8 mouse cellular contexts compared by ENCODE assay signal in the genomic region with DNA sequence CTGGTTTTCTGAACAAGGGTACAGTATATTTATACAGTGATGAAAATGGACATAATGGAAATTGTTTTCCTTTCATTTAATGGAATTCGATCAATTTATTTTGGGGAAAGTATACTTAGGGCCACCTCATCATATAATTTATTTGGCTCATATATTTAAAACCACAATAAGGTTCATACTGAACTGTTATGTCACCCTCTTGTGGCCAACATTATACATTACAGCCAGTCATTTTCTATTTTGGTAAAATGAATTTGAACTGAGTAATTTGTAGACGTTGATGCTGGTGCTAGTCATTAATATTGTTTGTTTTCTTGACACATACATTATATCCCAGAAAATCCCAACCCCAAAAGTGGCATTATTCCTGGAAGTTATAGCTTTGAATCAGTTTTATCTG. TPM values are rescaled to one million over a fixed set of nuclear protein-coding genes. Genes with fewer than 3 reads are reported as not detected.
A peak's percentile ranks its signal among the peaks of the same experiment; 100 is the strongest.
DNase-seq lines count a peak whose midpoint lies in the region; ATAC-seq and TF ChIP-seq lines count a peak whose summit lies in the region.

No protein-coding gene starts in this region.

- H3K4me2 ChIP-seq in limb, embryonic 14.5 days (replicated peaks; ENCODE audit: low read depth, low read length, severe bottlenecking) = no peak overlapping the region

- no peak overlapping the region for H3K27ac ChIP-seq in cerebellum, adult 2 months (ENCODE audit: insufficient read depth, low read length)
- no peak overlapping the region for H3K27ac ChIP-seq in limb, embryonic 14.5 days (replicated peaks; ENCODE audit: low read depth, low read length)
- no peak overlapping the region for H3K27ac ChIP-seq in limb, embryonic 10.5 days

- 31% methylated on average over 2 of the region's 2 CpGs for WGBS in cerebellum, adult 2 months
- 51% methylated on average over 2 of the region's 2 CpGs for WGBS in limb, embryonic 14.5 days
- 67% methylated on average over 2 of the region's 2 CpGs for WGBS in limb, embryonic 10.5 days

- ATAC-seq in limb, embryonic 14.5 days (ENCODE audit: low FRiP score, low read depth) = no peak

- intact Hi-C loops in heart, postnatal 36 days (cut with DNase I) = loop anchor here (5.0 kb wide), 1 partner anchor 318 kb away; no protein-coding TSS in a partner anchor

- H3K4me3 ChIP-seq in cerebellum, adult 2 months (replicated peaks; ENCODE audit: insufficient read depth, low read depth, low read length) = no peak overlapping the region
- no peak overlapping the region for H3K4me3 ChIP-seq in limb, embryonic 14.5 days (replicated peaks; ENCODE audit: low read length)
- no peak overlapping the region for H3K4me3 ChIP-seq in limb, embryonic 10.5 days

- TF ChIP-seq CTCF in cerebellum, adult 2 months (IDR thresholded peaks at IDR 0.05; ENCODE audit: borderline replicate concordance, insufficient read depth, low read depth, low read length) = peak; percentile 24

- H3K27me3 ChIP-seq in cerebellum, adult 2 months (ENCODE audit: control insufficient read depth, insufficient read depth, low read length) = no peaks in the 10 kb centered on the region
- H3K27me3 ChIP-seq in limb, embryonic 14.5 days (ENCODE audit: control insufficient read depth, insufficient read depth, low read length) = no peaks in the 10 kb centered on the region
- no peaks in the 10 kb centered on the region for H3K27me3 ChIP-seq in limb, embryonic 10.5 days (ENCODE audit: low read depth, poor library complexity, severe bottlenecking)

- no peak overlapping the region for H3K9ac ChIP-seq in limb, embryonic 14.5 days (ENCODE audit: low read depth, low read length, severe bottlenecking)

- no peaks in the 10 kb centered on the region for H3K4me1 ChIP-seq in cerebellum, adult 2 months (ENCODE audit: control insufficient read depth, insufficient read depth, low read length)
- no peaks in the 10 kb centered on the region for H3K4me1 ChIP-seq in limb, embryonic 14.5 days (ENCODE audit: control insufficient read depth, insufficient read depth, low read length)
- H3K4me1 ChIP-seq in limb, embryonic 10.5 days = peaks cover 5% of the 10 kb centered on the region; the same call in 1 of the 2 replicates

- H3K9me3 ChIP-seq in limb, embryonic 14.5 days (ENCODE audit: control insufficient read depth, low read length) = no peaks in the 10 kb centered on the region
- H3K9me3 ChIP-seq in limb, embryonic 10.5 days (replicated peaks) = no peaks in the 10 kb centered on the region

- TF ChIP-seq POLR2A in cerebellum, adult 2 months (IDR thresholded peaks at IDR 0.05; ENCODE audit: borderline replicate concordance, insufficient read depth, low read length) = no peak
- no peak for TF ChIP-seq POLR2A in limb, embryonic 14.5 days (IDR thresholded peaks at IDR 0.05; ENCODE audit: borderline replicate concordance, extremely low read depth, insufficient read depth, insufficient read length)

- H3K36me3 ChIP-seq in limb, embryonic 14.5 days (ENCODE audit: control insufficient read depth, insufficient read depth, low read length) = peaks cover 55% of the 10 kb centered on the region
- peaks cover 58% of the 10 kb centered on the region for H3K36me3 ChIP-seq in limb, embryonic 10.5 days

- no peak for DNase-seq in cerebellum, adult 2 months
- no peak for DNase-seq in cerebellum, adult 8-10 months
- peak; percentile 26 for DNase-seq in limb, embryonic 14.5 days (ENCODE audit: low spot score)
- no peak for DNase-seq in limb, embryonic 10.5 days (ENCODE audit: low spot score)
- DNase-seq in c-Kit-positive CD71-negative TER-119-negative erythroid progenitor cells, embryonic 14.5 days (ENCODE audit: low read depth) = peak; percentile 25
- DNase-seq in mesoderm, embryonic 11.5 days (ENCODE audit: low read depth, low spot score) = peak; percentile 11
- DNase-seq in ovary, postnatal 36 days (ENCODE audit: low spot score) = no peak
- DNase-seq in heart, postnatal 36 days = no peak

RNA-seq across cellular contexts. Expression of a gene that starts 58.6 kb away (rescaled TPM):
- 63.2 and 67.5 TPM in 2 replicates for polyA plus RNA-seq in cerebellum, adult 2 months (2012; rRNA removed)
- 35.0 and 36.2 TPM in 2 replicates for polyA plus RNA-seq in limb, embryonic 14.5 days (2012; rRNA removed)
- 21.3 and 21.6 TPM in 2 replicates for polyA plus RNA-seq in limb, embryonic 14.5 days (2014; fragmentation: Nextera tagmentation; extraction: Ambion mirVana)
- polyA plus RNA-seq in limb, embryonic 10.5 days (2016; fragmentation: Nextera tagmentation; extraction: Ambion mirVana) = 13.6 and 13.8 TPM in 2 replicates
- 100 to 1,000 TPM; 125 to 133 TPM for total RNA-seq in heart, postnatal 36 days (2021)

Comparison
In these comparisons a context has a peak if more than half of its experiments do, and no peak if none do; other contexts are left out.
1. DNase-seq: peak in limb, embryonic 14.5 days (single experiment), c-Kit-positive CD71-negative TER-119-negative erythroid progenitor cells, embryonic 14.5 days (single experiment) and mesoderm, embryonic 11.5 days (single experiment); none in cerebellum, adult 2 months (0 of 2), cerebellum, adult 8-10 months (single experiment), limb, embryonic 10.5 days (single experiment), ovary, postnatal 36 days (single experiment) and heart, postnatal 36 days (0 of 2).